Mouse (Mus musculus) spleen, postnatal 36 days (tissue): ENCODE measurements at regions not wholly inside any gene's neighbourhood (a gene's known extent, or its start where the extent isn't known, plus 50 kb on each side); places are given as distances from the start of the nearest gene placed in this dataset.
"Not testable (repeated sequence)": the region's sequence is repeated elsewhere in the genome, so short reads cannot be mapped to it uniquely, and the experiment has no call there.

Source experiments
- DNase-seq, 2 experiments: peaks; one replicate each; pipeline ENCODE4 v3.0.0; 2022; ENCODE audit warnings: low spot score in 2 of 2, mixed read lengths in 1 of 2

DNA sequence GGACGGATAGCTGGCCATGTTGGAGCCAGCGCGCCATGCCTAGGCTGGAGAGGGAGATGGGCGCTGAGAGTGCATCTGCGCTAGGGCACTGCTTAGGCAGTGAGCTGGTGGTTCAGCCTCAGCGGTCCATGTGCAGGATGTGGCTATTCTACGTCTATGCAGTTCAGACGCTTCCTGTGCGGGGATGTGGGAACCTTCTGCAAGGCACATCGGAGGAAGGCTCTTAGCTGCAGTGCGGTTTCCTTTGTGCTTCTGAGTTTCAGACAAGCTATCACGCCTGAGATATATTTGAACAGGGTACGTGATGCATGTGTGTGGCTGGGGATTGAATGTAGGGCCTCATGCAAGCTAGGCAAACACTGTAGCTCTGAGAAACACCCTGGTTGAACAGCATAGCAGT lies 54.4 kb upstream of the Lrpprc start:
- DNase-seq: peak; percentile 73 to 74

DNA sequence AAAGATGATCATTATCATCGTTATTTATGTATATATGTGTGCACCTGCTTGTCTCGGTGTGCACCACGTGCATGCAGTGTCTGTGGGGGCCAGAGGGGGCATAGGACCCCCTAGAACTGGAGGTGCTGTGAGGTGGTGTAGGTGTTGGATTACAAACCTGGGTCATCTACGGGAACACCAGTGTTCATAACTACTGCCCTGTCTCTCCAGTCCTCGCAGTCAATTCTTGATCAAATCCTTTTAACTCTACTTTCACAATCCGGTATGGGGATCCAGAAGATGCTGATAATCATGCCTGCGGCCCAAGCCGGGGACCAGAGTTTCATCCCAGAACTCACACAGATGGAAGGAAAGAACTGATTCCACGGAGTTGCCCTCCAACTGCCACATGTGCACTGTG lies 55.6 kb upstream of the Lrpprc start:
- DNase-seq: no peak

DNA sequence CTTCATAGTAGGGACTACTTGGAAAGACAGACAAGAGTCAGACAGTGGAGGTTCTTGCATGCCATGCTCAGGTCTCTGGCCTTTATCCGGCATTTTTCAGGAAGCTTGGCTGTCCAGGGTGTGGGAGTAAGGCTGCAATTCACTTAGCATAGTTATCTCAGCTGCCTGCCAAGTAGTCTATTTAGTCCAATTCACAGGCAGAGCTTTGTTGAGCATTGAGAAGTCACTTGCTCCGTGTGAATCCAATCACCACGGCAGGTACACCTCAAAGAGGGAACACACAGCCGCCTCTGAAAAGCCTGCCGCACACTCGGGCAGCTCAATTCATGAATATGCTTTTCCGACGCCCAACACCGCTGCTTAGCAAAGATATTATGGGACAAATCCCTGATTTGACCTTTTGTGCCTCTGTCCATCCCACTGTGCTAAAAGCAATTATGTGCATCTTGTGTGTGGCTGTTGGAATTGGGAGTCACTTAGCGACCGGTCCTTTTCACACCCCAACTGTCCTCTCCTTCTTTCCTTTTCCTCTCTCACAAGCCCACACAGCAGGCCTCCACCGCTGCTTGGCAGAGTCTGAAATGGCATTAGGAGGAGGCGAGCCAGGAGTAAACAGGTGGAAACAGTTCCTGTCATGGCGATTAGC lies 57.9 kb upstream of the Lrpprc start:
- DNase-seq: no peak

DNA sequence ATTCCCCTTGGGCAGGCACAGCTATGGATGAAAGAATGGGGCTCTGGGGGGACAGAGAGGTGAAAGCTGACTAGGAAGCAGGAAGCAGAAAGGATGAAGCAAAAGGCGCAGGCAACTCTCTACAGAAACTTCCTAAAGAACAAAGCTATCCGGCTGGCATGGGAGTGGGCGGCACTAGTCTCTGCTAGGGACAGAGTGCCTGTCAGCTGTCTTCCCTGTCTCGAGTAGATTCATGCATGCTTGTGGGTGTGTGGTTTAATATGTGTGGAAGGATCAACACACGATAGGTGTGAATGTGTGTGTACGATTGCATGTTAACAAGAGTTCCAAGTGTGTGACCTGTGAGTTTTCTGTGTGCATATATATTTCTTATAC lies 58.4 kb upstream of the Lrpprc start:
- no peak for DNase-seq

DNA sequence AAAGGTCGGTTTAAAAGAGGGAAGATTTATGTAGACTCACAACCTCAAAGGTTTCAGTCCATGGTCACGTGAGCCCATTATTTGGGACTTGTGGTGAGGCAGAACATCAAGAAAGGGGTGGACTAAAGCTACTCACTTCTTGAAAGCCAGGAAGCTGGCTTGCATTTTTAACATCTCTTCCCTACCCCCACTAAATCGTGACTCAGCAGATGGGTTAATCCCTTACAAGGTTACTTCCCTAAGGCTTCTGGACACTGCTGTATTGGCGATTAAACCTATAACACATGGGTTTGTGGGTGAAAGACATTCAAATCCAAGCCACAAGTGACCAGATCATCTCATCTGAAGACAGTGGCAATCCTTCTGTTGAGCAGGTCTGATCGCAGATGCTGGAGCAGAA lies 59.9 kb upstream of the Lrpprc start:
- DNase-seq: no peak

DNA sequence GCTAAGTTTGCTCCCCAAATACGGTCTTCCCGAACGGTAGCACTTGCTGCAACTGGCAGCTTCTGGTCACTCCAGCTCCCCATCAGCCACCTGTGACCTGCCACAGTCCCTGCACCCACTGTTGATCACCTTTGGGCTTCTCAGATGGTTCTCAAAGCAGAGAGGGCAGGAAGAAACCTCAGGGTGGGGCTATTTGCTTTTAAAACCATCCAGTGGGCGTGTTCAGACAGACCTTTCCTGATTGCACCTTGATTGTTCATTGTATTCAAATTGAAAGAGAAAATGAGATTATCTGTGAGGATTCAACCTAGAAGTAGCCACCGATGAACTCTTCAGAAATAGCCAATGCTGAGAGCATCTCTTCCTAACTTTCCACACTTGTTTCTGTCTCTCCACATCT lies 60.3 kb upstream of the Lrpprc start:
- DNase-seq: no peak

DNA sequence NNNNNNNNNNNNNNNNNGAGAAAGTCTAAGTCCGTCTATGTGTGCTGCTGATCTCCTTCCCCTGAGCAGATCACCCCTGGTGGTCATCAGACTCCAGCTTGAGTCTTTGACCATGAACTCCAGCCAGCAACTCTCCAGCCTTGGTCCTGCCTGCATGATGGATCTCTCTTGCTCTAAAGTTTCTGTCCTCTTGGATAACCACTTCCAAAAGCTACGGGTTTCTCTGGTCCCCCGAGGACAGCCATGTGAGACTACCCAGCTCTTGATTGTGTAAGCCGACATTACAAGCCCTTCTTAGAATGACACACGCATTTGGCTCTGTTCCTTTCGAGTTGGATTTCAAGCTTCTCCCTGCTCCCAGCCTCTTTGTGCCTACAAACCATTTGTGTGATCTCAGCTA lies 66.4 kb upstream of the Lrpprc start:
- DNase-seq: no peak

DNA sequence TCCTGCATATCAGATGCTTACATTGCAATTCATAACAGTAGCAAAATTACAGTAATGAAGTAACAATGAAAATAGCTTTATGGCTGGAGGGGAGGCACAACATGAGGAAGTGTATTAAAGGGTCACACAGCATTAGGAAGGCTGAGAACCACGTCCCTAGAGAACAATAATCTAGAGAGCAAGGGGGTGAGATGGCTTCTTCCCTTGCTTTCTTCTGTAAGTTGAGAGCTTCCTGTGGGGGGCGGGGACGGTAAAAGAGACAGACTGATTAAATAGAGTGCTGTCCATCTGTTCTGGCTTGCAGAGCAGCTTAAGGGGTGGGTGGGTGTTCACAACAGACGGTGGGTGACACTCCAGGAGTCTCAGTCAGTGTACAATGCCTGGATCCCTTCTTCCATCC lies 68.2 kb upstream of the Lrpprc start:
- DNase-seq: peak; percentile 25 to 26

DNA sequence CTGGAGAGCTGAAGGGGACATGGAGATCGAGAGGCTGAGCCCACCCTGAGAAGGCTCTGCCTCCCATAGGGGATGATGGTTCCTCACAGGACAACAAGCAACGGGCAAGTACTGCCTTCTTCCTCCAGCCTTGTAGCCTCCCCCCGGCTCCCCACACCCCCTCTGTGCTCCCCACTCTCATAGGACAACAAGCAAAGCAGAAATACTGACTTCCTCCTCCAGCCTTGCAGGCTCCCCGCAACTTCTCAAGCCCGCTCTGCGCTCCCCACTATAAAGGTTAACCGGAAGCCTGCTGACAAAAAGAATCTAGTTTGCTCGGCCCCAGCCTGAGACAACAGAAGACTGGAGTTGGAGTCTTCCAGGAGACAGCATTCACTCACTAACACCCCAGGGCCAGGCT lies 69.3 kb upstream of the Lrpprc start:
- peak; percentile 68 to 69 for DNase-seq

DNA sequence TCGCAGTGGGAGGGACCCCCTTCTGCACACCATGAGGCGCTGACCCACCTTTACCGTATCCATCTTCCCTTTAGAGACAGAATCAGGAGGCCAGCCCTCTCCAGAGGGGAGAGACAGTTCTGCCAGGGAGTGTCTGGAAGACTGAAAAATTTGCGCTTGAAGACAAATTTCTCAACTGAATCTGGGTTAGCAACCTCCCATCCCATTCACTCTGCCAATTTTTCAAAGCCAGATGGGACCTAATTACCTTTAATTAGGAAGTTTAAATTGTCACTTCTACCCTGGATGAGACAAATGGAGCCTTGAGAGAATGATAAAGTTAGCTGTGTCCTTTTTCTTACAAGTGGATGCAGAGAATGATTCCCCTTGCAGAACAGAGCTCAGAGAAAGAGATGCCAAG lies 70.2 kb upstream of the Lrpprc start:
- DNase-seq: no peak

DNA sequence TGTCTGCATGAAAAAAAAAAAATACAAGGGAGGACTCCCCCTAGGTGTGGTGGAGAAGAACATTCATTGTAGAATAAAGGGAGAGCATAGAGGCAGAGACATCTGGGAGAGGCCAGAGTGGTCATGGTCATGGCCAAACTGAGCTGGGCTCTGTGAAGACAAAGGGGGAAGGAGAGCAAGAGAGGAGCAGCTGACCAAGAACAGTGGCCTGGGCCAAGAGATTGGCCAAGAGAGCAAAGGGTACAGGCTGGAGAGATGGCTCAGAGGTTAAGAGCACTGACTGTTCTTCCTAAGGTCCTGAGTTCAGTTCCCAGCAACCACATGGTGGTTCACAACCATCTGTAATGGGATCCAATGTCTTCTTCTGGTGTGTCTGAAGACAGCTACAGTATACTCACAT lies 73.6 kb upstream of the Lrpprc start:
- DNase-seq: not testable (repeated sequence)

DNA sequence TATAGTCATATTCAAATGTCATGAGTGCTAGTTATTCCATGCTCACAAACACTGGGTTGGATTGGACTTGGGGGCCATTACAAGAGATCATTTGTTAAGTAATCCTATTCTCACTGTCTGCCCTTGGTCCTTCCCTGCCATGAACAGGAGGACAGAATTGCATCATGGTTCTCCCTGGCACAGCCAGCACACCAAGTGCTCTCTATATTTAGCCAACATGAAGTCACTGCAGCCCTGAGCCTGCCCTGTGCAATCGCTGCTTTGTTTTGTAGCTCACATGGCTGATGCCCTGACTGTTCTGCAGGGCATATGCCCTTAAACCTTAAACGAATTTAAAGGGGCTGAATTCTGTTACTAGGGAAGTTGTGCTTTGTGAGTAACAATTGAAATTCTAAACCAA lies 74.6 kb upstream of the Lrpprc start:
- no peak for DNase-seq

DNA sequence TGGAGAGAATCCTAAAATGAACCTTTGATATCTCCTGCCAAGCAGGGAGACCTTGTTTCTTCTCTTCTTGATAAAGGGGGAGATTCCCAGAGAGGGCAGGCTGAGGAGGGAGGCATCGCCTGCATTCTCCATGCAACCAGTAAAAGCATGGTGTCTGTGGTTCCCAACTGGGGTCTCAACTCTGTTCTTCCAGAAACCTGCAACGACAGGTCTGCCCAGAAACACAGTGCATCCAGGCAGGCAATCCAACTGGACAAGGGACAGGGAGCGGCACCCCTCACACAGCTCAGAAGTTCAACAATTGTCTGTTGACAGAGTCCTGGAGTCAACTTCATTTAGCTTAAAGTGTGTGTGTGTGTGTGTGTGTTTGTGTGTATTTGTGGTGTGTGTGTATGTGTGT lies 75.0 kb upstream of the Lrpprc start:
- no peak for DNase-seq

DNA sequence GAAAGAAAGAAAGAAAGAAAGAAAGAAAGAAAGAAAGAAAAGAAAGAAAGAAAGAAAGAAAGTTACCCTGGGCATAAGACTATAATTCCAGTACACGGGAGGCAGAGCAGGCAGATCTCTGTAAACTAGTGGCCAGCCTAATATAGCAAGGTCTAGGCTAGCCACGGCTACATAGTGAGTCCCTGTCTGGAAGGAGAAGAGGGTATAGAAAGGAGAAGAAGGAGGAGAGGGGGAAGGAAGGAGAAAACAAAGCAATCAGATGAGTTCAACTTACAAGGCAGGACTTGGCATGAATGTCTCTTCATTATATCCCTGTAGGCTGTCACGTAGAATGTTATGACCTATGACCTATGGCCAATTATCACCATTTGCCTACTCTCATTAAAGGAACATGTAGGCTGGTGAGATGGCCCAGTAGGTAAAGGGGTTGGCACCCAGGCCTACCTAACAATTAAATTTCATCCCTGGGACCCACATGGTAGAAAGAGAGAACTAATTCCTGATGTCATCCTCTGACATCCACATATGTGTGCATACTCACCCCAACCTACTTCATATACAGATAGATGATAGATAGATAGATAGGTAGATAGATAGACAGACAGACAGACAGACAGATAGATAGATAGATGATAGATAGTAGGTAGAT lies 78.6 kb upstream of the Lrpprc start:
- no peak for DNase-seq

DNA sequence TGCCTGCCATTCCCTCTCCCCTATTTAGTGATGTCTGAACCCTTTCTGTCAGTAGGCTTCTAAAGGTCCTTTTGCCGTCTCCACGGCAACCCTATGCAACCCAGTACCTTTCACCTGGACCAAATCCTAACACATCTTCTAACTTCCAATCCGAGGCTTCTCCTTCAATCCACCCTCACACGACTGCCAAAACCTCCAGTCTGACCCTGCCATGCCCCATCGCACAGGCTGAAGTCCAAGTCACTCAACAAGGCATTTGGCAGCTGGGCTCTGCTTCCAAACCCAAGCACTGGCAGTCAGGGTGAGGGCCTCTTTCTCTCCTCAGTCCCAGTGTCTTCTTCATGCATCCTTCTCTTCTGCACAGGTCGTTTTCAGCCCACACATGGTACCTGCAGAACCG lies 83.0 kb upstream of the Lrpprc start:
- no peak for DNase-seq

DNA sequence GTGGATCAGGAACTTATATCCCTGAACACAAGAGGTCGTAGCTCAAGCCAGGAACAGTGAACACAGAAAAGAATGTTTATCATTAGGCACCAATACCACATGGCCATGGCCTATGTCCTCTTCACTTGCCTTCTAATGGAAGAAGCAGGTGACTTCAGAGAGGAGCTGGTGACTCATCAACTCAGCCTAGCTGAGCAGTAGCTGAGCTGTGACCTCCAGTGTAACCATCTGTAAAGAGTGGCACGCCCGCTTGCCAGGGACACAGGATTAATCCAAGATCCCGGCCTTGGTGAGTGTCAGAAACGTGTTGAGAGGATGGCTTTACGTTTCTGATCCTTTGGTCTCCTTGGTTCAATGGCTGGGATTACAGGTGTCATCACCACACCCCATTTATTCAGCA lies 82.0 kb upstream of the Ppm1b start:
- no peak for DNase-seq

DNA sequence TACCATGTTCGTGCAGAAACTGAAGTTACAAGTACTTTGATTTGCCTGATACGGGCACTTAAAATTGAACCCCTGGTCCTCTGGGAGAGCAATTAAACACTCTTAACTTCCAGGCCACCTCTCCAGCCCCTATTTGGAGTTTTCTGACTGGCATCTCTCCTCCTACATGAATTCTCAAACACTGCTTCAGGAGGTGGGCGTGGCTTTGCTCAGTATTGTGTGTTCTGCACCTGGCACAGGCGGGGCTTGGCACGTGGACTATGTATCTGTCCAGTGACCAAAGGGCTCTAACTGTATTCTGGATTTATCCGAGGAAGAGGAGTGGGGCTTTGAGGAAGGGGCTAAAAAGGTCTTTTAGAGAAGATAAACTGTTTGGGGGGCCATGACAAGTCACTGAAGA lies 81.5 kb upstream of the Ppm1b start:
- DNase-seq: no peak

DNA sequence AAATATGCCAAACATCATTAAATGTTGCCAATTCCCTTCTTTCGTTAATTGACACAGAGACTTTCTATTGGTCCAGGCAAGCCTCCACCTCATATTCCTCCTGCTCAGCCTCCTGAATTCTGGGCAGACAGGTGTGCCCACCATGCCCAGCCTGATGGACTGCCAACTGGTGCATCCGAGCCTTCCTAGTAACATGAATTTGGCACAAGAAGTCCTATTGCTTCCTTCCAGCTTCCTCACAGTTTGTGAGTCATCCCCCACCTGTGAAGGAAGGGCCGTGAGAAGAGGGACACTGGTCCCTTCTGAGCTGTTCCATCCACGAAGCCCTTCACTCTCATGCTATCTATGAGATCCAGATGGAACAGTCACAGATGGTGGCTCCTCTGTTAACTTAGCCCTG lies 80.5 kb upstream of the Ppm1b start:
- DNase-seq: no peak

DNA sequence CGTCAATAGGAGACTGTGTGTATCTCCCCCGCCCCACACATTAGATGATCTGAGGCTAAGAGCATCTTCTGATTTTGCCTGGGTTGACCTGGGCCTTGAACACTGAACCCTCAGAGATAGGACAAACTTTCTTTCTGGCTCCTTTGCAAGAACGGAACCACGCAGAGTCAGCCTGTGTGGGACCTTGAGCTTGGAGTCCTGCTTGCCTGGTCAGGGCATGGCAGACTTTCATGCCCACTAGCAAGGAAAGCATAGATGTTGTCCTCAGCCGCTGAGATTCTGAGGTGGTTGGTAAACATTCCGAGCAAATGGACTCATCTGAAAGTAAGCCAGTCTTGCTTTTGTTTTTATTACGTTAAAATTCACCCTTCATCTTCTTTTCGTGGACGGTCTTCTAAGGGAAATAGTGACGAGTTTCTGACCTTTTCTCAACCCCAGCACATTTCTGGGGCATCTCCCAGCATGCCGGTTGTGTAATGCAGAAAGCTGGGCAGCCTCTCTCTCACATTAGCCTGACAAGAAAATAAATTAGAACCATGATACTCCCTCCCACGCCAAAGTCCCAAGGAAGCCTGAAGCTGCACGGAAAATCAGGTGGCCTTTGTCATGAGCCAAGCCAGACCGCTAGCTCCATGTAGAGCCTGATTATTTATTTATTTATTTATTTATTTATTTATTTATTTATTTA lies 79.2 kb upstream of the Ppm1b start:
- no peak for DNase-seq

DNA sequence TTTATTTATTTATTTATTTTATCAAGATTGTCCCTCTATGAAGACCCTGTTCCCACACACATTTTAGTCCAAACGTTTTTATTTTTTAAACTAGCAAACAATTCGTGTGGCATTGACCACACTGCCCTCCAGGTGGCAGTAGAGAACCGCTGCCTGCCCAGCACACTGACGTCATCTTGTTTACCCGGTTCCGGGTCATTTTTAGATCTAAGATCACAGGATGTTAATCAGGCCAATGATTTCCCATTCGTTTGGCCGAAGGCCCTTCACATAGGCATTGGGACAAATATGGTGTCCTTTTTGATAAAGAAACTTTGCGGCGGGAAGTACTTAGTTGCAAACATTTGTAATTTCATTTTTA lies 78.7 kb upstream of the Ppm1b start:
- peak; percentile 49 to 70 for DNase-seq

DNA sequence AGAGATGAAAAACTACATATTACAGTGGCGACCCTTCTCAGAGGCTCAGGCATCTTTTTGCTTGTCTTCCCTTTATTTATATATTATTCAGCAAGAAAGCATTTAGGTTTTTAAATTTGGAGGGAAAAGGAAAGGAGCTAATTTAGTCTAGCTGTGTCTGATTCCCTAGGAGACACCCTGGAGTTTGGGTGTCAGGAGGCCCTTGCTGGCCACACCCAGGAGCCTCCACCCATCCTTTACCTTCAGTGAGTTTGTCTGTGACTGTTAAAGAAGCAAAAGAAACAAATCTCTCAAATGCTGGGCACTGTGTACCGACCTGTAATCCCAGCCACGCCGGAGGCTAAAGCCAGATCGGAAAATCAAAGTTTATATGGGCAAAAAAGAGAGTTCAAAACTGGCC lies 78.2 kb upstream of the Ppm1b start:
- DNase-seq: peak in 1 of 2 experiments; percentile 19

DNA sequence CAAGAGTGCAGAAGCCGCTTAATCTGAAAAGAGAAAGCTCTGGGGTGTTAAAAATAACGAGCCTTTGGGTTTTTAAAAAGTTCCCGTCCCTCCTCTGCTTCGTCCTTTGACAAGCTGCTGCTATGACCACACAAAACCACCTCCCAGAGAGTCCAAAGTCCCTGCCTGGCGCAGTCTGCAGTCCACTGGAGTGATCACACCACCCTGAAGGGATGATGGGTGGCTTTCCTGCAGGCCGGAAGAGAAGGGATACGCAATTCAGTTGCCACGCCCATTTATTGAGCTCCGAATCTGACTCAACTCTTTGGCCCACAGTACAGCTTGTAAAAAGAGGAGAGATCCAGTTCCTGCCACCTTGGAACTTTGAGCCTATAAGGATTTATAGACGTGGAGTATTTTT lies 77.4 kb upstream of the Ppm1b start:
- DNase-seq: no peak

DNA sequence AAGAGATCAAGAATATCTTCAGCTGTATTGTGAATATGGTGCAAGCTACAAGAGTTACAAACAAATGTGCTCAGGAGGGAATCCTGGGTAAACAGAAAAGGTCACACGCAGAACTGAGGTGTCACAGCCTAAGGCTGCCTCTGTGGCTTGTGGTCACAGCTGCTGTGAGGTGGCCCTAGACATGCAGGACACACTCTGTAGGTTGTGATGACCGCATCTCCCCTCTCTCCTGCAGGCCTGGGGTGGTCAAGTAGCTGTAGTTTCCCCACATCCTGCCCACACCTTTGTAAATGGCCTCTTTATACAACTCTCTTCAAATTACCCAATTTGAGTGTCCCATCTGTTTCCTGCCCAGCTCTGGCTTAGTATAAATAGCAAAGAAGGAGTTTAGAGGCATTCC lies 75.6 kb upstream of the Ppm1b start:
- peak in 1 of 2 experiments; percentile 7 for DNase-seq

DNA sequence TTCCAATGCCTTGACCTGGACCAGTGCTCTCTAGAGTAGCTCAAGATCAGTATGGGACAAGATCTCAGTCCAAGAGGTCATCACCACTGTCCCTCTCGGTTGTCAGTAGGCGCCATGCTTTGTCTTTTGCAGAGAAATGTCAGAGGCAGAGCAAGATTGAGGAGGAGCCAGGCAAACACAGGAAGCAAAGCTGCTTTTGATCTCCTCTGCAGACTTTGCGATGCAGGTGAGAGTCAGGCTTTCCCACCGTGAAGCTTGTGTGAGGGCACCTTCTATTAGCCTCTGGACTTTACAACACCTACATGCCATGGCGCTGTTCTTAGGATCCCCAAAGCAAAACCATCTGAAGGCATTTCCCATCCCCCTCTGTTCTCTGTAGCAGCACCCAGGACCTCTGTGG lies 68.0 kb upstream of the Ppm1b start:
- peak in 1 of 2 experiments; percentile 3 for DNase-seq
